In the genomic region with DNA sequence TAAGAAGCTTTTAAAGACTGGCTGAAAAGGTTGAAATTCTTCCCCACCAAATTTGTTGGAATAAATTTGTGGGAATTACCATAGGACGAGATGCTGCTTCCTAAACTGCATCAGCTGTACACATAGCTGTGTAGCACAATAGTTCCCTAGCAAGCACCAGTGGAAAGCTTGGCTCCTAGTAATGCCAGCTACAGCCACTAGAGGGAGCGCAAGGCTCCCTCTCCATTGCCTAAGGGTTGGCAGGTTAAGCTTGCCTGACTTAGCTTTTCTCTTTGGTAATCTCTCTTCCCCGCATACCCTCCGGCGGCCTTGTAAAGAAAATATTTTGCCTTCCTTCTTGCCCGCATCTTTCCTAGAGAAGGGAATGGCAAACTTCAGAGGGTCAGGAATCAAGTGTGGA, we compare ENCODE assay signal across 9 mouse cellular contexts.
DNase-seq lines count a peak whose midpoint lies in the region; ATAC-seq and TF ChIP-seq lines count a peak whose summit lies in the region.
"Had no signal": no experiment of that assay in that cellular context is flagged by ENCODE, and none has a peak within 500 bp of the region (broad histone marks: within the 10 kb centered on the region; RNA-seq: fewer than 3 reads in every experiment).

No protein-coding gene starts in this region.

- DNase-seq in ES-E14 (ENCODE audit: low read depth, low spot score), result peak; percentile 67
- DNase-seq in heart, postnatal 25 days (ENCODE audit: low spot score), result peak; percentile 59
- peak; percentile 90 for DNase-seq in kidney, postnatal 4 days
- peak; percentile 76 to 82 for DNase-seq in lung, adult 18-20 months
- DNase-seq in ovary, adult 18-20 months (ENCODE audit: low spot score), result peak; percentile 55
- DNase-seq in thymus, adult 18-20 months, result peak; percentile 24 to 36

- H3K4me3 ChIP-seq in ES-E14 (ENCODE audit: insufficient read depth in 1 of 2, low read depth in 1 of 2, low read length in 2 of 2, poor library complexity in 1 of 2, severe bottlenecking in 1 of 2), result no peak overlapping the region
- no peak overlapping the region for H3K4me3 ChIP-seq in brown adipose tissue, adult 24 weeks (ENCODE audit: insufficient read depth, low read depth, low read length)
- H3K4me3 ChIP-seq: limb, embryonic 13.5 days had no signal

- H3K9ac ChIP-seq in ES-E14 (ENCODE audit: insufficient read depth, low read depth, low read length, poor library complexity, severe bottlenecking), result no peak overlapping the region
- H3K9ac ChIP-seq: limb, embryonic 13.5 days had no signal

- in situ Hi-C loops in ES-E14 (cut with MboI; ENCODE audit: low sequenced_read_pairs in 2 of 2, unreplicated experiment in 2 of 2), result no loop called here

- H3K9me3 ChIP-seq in ES-E14 (ENCODE audit: control insufficient read depth, insufficient read depth, low read depth, low read length), result no peaks in the 10 kb centered on the region
- H3K9me3 ChIP-seq: limb, embryonic 13.5 days had no signal

- H3K27ac ChIP-seq in ES-E14 (ENCODE audit: insufficient read depth, low read depth, low read length, poor library complexity, severe bottlenecking), result no peak overlapping the region
- H3K27ac ChIP-seq in brown adipose tissue, adult 24 weeks (replicated peaks; ENCODE audit: low read depth, low read length), result peak overlapping the region; percentile 61
- H3K27ac ChIP-seq: limb, embryonic 13.5 days had no signal

- peak; percentile 74 for ATAC-seq in erythroid progenitor cell, adult 5-6 weeks (replicated peaks; ENCODE audit: low FRiP score, poor library complexity, severe bottlenecking)

- H3K36me3 ChIP-seq in ES-E14 (ENCODE audit: control insufficient read depth, insufficient read depth, low read length, poor library complexity, severe bottlenecking), result no peaks in the 10 kb centered on the region

- intact Hi-C loops in heart, postnatal 25 days (cut with DNase I), result loop anchor here (5.0 kb wide), 1 partner anchor 101 kb away; no protein-coding TSS in a partner anchor

- H3K4me1 ChIP-seq in ES-E14 (ENCODE audit: control insufficient read depth in 2 of 2, insufficient read depth in 2 of 2, low read length in 2 of 2, poor library complexity in 1 of 2), result peaks cover 0 to 5% of the 10 kb centered on the region in 2 experiments; a peak in 1 of 4 replicates
- peaks cover 25% of the 10 kb centered on the region for H3K4me1 ChIP-seq in brown adipose tissue, adult 24 weeks (ENCODE audit: control insufficient read depth, insufficient read depth, insufficient read length, low read length)

TF ChIP-seq in ES-E14, 5 proteins besides CTCF, POLR2A, EP300 and RAD21:
- TF ChIP-seq HCFC1 (IDR thresholded peaks at IDR 0.05; ENCODE audit: borderline replicate concordance, insufficient read depth, low read length) (no peak), ZC3H11A (IDR thresholded peaks at IDR 0.05; ENCODE audit: borderline replicate concordance, low read depth, low read length) (peak; percentile 59; the same call in 1 of the 2 replicates), ZNF384 (IDR thresholded peaks at IDR 0.05; ENCODE audit: low read depth, low read length) (no peak), CHD2 (IDR thresholded peaks at IDR 0.05; ENCODE audit: low read depth, low read length) (no peak), MAFK (IDR thresholded peaks at IDR 0.05; ENCODE audit: insufficient read depth, low read depth, low read length) (no peak)
TF ChIP-seq in ES-E14: peak in this region for 1.

Comparison
In these comparisons a context has a peak if more than half of its experiments do, and no peak if none do; other contexts are left out.
1. DNase-seq: peak in every context shown above with its lines; median percentile 90 in kidney, postnatal 4 days; 79 in lung, adult 18-20 months; 67 in ES-E14; 59 in heart, postnatal 25 days; 55 in ovary, adult 18-20 months; 30 in thymus, adult 18-20 months.